8 mouse cellular contexts compared by ENCODE assay signal in the genomic region with DNA sequence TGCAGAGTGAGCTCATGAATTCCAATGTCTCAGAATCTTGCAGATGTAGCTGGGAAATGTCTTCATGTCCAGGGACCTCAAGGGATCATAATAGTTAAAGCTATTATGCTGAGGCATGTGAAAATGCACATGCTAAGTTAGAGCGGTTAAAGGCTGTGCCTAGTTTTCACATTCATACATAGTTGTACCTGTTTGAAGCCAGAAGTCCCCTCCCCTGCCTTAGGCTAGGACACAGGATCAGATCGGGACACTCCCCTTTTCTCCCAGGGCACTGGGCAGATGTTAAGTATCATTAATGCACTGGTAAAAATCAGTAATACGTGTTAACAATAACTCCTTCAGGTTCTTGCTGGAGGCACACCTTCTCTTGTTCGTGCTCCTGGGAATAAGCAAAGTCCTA. TPM values are rescaled to one million over a fixed set of nuclear protein-coding genes. Genes with fewer than 3 reads are reported as not detected.
A peak's percentile ranks its signal among the peaks of the same experiment; 100 is the strongest.
DNase-seq lines count a peak whose midpoint lies in the region; ATAC-seq and TF ChIP-seq lines count a peak whose summit lies in the region.

No protein-coding gene starts in this region.

- no peaks in the 10 kb centered on the region for H3K36me3 ChIP-seq in lung, embryonic 15.5 days
- no peaks in the 10 kb centered on the region for H3K36me3 ChIP-seq in forebrain, embryonic 12.5 days (replicated peaks)
- no peaks in the 10 kb centered on the region for H3K36me3 ChIP-seq in limb, embryonic 12.5 days
- no peaks in the 10 kb centered on the region for H3K36me3 ChIP-seq in small intestine, adult 2 months (ENCODE audit: control insufficient read depth, insufficient read depth, low read length)

- 0 out of 2 replicates have a peak, but pooled peaks cover 6% of the 10 kb centered on the region for H3K4me1 ChIP-seq in lung, embryonic 15.5 days
- H3K4me1 ChIP-seq in forebrain, embryonic 12.5 days, result peaks cover 13% of the 10 kb centered on the region
- no peaks in the 10 kb centered on the region for H3K4me1 ChIP-seq in limb, embryonic 12.5 days (replicated peaks)
- peaks cover 2% of the 10 kb centered on the region; the same call in 1 of the 2 replicates for H3K4me1 ChIP-seq in small intestine, adult 2 months (ENCODE audit: control insufficient read depth, insufficient read depth, insufficient read length, low read length)

- 50% methylated on average over 4 of the region's 4 CpGs for WGBS in lung, embryonic 15.5 days
- WGBS in forebrain, embryonic 12.5 days, result 76% methylated on average over 4 of the region's 4 CpGs
- WGBS in limb, embryonic 12.5 days, result 68% methylated on average over 4 of the region's 4 CpGs
- WGBS in small intestine, adult 2 months, result 36% methylated on average over 4 of the region's 4 CpGs

- no peaks in the 10 kb centered on the region for H3K27me3 ChIP-seq in lung, embryonic 15.5 days
- H3K27me3 ChIP-seq in forebrain, embryonic 12.5 days, result peaks cover 24% of the 10 kb centered on the region
- peaks cover 17% of the 10 kb centered on the region; the same call in 1 of the 2 replicates for H3K27me3 ChIP-seq in limb, embryonic 12.5 days
- H3K27me3 ChIP-seq in small intestine, adult 2 months (ENCODE audit: control insufficient read depth, insufficient read depth, low read length), result no peaks in the 10 kb centered on the region

- no peak for TF ChIP-seq CTCF in small intestine, adult 2 months (IDR thresholded peaks at IDR 0.05; ENCODE audit: extremely low read depth, insufficient read length, insufficient replicate concordance, low read depth, low read length)

- H3K4me3 ChIP-seq in lung, embryonic 15.5 days, result peak overlapping the region; percentile 39
- H3K4me3 ChIP-seq in forebrain, embryonic 12.5 days (replicated peaks), result peak overlapping the region; percentile 39
- H3K4me3 ChIP-seq in limb, embryonic 12.5 days (replicated peaks), result peak overlapping the region; percentile 39
- peak overlapping the region; percentile 44; the same call in 1 of the 2 replicates for H3K4me3 ChIP-seq in small intestine, adult 2 months (ENCODE audit: low read depth, low read length)

- 0 out of 2 replicates have a peak, but pooled peaks have one; percentile 9 for ATAC-seq in lung, embryonic 15.5 days (ENCODE audit: borderline replicate concordance, extremely low read depth, low FRiP score, low TSS enrichment)
- peak; percentile 42; the same call in 1 of the 2 replicates for ATAC-seq in forebrain, embryonic 12.5 days (ENCODE audit: low FRiP score)
- peak; percentile 43; the same call in 1 of the 2 replicates for ATAC-seq in limb, embryonic 12.5 days (ENCODE audit: insufficient number of reproducible peaks, insufficient read depth, low FRiP score, low TSS enrichment, low read depth)
- no peak for ATAC-seq in megakaryocyte-erythroid progenitor cell, adult 5-6 weeks (replicated peaks; ENCODE audit: low FRiP score, low TSS enrichment, poor library complexity, severe bottlenecking)

- 0 out of 2 replicates have a peak overlapping the region, but pooled peaks have one; percentile 23 for H3K9ac ChIP-seq in lung, embryonic 15.5 days
- peak overlapping the region; percentile 49 for H3K9ac ChIP-seq in forebrain, embryonic 12.5 days
- H3K9ac ChIP-seq in limb, embryonic 12.5 days (replicated peaks), result no peak overlapping the region

- no peak overlapping the region for H3K27ac ChIP-seq in lung, embryonic 15.5 days
- no peak overlapping the region for H3K27ac ChIP-seq in forebrain, embryonic 12.5 days
- no peak overlapping the region for H3K27ac ChIP-seq in limb, embryonic 12.5 days
- no peak overlapping the region for H3K27ac ChIP-seq in small intestine, adult 2 months (ENCODE audit: insufficient read depth, low read depth, low read length)

- no peak for TF ChIP-seq POLR2A in small intestine, adult 2 months (IDR thresholded peaks at IDR 0.05; ENCODE audit: low read depth, low read length)

- no peaks in the 10 kb centered on the region for H3K9me3 ChIP-seq in lung, embryonic 15.5 days
- no peaks in the 10 kb centered on the region for H3K9me3 ChIP-seq in forebrain, embryonic 12.5 days
- no peaks in the 10 kb centered on the region for H3K9me3 ChIP-seq in limb, embryonic 12.5 days

- no peak for DNase-seq in lung, adult 18-20 months
- DNase-seq in spleen, adult 12 weeks (ENCODE audit: low spot score), result no peak
- no peak for DNase-seq in cerebellum, adult 8-10 months

- H3K4me2 ChIP-seq in lung, embryonic 15.5 days, result peak overlapping the region; percentile 68
- peak overlapping the region; percentile 61 for H3K4me2 ChIP-seq in forebrain, embryonic 12.5 days
- peak overlapping the region; percentile 70 for H3K4me2 ChIP-seq in limb, embryonic 12.5 days

RNA-seq across cellular contexts. Expression of a gene that starts 51.6 kb away (rescaled TPM):
- polyA plus RNA-seq in lung, embryonic 15.5 days (2015; fragmentation: Nextera tagmentation; extraction: Ambion mirVana), result 11.1 and 12.4 TPM in 2 replicates
- 12.7 and 13.6 TPM in 2 replicates for polyA plus RNA-seq in forebrain, embryonic 12.5 days (2016; fragmentation: Nextera tagmentation; extraction: Ambion mirVana)
- 9.1 and 11.3 TPM in 2 replicates for polyA plus RNA-seq in limb, embryonic 12.5 days (2016; fragmentation: Nextera tagmentation; extraction: Ambion mirVana)
- 1.1 and 2.2 TPM in 2 replicates for polyA plus RNA-seq in small intestine, adult 2 months (2012; rRNA removed)
- 2.4 and 3.4 TPM in 2 replicates for total RNA-seq in megakaryocyte-erythroid progenitor cell, adult 5-6 weeks (2014; fragmentation: Nextera tagmentation)
- 0.65 and 0.85 TPM in 2 replicates for total RNA-seq in megakaryocyte-erythroid progenitor cell, adult 5-6 weeks (2017)
